Mouse (Mus musculus): ENCODE results near the gene Txn2. TPM values are rescaled to one million over a fixed set of nuclear protein-coding genes. Genes with fewer than 3 reads are reported as not detected.

Txn2 gene
- total and polyA plus RNA-seq, 3 experiments, result 538 to 1,131 (median 652) TPM

GRCm38 (mm10) chr15:77934326-77934725 lies 5.5 kb upstream of the Txn2 start:
- peak; percentile 81 for DNase-seq

DNA sequence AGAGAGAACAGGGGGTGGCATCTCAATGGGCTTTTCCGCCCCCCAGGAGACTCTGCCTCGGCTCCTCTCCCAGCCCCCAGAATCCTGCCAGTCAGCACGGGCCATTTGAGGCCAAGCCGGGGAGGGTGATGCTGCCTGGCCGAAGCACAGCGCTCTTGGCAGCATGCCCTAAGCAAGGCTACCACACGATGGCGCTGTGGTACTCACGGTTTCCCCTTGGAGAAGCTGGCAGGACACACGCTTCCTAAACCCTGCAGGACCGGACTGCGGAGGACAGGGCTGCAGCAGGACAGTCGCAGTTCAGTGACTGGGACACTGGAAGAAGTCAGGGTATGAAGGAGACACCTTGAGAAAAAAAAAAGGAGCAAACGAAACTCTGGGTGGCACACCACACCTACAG lies 5.0 kb upstream of the Txn2 start:
- DNase-seq, result peak; percentile 98

DNA sequence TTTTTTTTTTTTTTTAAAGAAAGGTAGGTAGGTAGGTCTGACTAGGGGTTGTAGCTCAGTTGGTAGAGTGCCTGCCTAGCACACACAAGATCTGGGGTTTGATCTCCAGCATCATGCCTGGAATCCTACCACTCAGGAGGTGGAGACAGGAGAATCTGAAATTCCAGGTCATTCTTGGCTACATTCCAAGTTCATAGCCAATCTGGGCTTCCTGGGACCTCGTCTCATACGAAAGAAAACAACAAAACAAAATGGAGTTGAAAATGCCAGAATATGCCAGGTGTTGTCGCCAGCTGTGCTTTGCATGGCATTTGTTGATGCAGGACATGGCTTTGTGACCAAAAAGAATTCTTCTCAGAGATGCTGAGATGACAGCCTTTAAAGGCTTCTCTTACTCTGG lies 4.4 kb upstream of the Txn2 start:
- DNase-seq, result no peak

GRCm38 (mm10) chr15:77931689-77932016 lies 2.8 kb upstream of the Txn2 start:
- no peak for DNase-seq

DNA sequence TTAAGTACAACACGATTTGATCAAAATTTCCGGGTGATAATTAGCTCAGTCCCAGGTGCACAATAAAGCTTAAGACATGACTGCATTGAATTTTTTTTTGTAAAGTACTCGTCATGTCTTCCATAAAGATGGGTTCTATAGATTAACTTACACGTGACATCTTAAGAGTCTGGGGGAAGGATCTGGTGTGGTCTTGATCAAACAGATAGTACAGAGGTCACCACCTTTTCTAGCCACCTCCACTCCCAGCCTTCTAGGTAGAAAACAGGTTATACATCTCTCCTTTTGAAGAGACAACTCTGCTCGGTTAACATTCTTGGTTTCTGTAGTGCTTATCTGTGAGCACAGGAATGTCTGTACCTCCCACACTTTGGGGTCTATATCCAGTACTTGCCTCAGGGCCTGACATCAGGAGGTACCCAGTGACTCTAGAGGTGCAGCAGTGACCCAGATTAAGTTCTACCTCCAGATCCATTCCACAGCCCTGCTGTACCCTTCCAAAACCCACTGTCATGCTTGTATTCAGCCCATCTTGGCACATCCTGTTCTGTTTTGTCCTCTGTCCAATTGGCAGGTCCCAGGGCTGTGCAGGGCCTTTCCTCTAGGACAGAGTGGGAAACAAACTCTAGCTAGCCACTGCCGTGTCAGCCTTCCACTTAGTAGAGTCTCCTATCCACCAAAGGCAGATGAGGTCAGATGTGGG lies 2.3 kb upstream of the Txn2 start:
- no peak for DNase-seq

DNA sequence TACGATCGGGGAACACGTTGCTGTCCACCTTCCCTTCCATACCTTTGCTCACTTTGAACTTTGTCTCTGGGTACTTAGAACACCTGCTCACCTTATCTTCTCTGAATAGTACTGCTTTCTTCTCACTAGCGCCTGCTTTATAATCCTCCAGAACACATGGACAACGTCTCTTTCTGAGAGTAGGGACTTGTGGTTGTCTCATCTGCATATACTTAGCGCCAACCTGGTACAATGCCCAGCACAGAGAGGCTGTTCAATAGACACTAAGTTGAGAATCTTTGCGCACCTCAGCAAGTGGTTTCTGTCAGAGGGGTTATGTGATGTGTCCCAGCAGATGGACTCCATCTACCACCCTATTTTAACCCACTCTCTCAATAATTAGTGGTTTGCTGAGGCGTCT lies 998 bp upstream of the Txn2 start:
- peak; percentile 8 for DNase-seq

DNA sequence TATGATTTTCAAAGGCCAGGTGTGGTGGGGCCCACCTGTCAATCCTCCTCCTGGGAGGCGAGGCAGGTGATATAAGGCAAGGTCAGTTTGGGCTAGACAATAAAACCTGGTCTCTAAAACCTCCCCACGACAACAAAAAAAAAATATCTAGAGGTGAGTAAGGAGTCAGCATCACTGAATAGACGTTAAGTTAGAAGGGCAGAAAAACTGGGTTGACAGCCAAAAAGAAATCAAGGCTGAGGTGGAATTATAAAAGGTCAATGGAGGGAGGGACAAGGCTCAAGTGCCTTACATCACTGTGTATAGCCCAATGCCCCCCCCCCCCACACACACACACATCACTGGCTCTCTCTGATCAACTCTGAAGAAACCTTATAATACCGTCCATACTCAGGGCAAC lies 715 bp downstream of the Txn2 start:
- peak; percentile 68 for DNase-seq

DNA sequence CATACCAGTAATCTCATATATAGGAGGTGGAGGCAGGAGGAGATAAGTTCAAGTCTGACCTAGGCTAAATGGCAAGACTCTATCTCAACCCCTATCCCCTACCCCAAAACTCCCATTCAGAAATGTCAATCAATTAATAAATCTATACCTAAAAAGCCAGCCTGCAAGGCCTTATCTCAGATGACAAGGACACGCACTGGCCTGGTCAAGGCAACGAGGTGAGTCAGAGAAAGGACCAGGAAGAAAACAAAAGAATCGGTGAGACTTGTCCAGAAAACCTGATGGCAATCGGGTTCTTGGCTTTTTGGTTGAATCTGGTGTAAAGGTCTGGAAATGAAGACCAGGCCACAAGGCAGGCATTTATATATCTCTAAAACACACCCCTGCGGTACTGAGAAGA lies 1.9 kb downstream of the Txn2 start:
- peak; percentile 71 for DNase-seq

- no peak for DNase-seq
These were observed 3.6 kb downstream of the Txn2 start for GRCm38 (mm10) chr15:77925195-77925594.

GRCm38 (mm10) chr15:77923267-77924035 lies 5.4 kb downstream of the Txn2 start:
- peak; percentile 24 for DNase-seq

- DNase-seq, result peak; percentile 67
These were observed 6.1 kb downstream of the Txn2 start for GRCm38 (mm10) chr15:77922710-77923109.

- no peak for DNase-seq
These were observed 7.2 kb downstream of the Txn2 start for GRCm38 (mm10) chr15:77921636-77922035.

DNA sequence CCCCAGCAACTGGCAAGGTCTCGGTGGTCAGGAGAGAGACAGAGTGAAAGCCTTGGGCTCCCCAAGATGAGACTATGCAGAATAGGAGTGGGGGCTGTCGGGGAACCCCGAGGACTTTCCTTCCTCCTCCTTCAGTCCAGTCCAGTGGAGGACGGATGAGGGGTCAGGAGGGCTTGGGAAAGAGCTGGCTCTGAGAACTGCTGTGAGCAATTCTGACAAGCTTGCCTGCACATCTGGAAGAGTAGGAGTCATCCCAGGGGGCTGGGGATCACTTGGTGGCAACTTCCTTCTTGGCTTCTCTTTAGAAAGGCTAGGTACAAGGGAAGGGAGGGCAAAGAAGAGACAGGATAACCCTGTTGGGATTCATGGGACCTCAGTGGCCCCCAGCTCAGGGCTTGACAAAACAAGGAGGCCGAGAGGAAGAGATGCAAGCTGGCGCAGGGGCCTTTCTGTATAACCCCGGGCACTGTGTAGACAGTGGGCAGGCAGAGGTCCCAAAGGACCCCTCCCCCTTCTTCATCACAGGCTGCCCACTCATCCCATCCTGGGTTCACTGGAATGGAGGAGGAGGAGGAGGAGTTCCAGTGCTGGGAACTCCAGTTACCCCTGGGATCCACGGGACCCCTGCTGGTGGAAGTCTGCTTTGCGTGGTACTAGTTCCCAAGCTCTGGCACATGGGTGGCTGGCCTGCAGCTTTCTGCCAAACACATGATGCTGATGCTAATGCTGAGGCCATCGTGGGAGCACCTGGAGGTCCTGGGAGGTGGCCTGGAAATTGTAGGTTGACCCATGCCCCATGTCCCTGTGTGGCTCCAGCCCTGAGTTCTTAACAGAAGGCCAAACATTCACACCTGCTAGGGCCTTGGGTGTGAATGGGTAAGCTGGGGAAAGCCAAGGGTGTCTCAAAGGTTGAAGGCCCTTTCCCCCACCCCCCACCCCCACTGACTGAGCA lies 8.0 kb downstream of the Txn2 start:
- DNase-seq, result peak; percentile 42

DNA sequence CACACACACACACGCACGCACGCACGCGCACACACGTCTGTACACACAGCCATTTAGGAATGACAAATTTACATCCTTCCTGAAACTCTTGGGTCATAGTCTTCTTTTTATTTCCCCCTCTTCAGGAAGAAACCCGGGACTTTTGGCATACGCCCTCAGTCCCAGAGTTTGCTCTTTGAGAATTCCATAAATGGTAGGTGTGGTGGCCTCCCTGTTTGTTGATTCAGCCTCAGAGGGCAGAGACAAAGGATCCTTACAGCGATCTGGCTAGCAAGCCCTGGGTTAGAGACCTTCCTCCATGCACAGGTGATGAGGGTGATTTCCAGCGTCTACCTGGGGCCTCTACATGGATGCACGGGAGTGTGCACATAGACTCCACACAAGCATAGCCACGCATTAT lies 9.4 kb downstream of the Txn2 start:
- peak; percentile 20 for DNase-seq

GRCm38 (mm10) chr15:77916851-77917544 lies 11.8 kb downstream of the Txn2 start:
- peak; percentile 92 for DNase-seq

- no peak for DNase-seq
These were observed 13.5 kb downstream of the Txn2 start for GRCm38 (mm10) chr15:77915287-77915686.

DNA sequence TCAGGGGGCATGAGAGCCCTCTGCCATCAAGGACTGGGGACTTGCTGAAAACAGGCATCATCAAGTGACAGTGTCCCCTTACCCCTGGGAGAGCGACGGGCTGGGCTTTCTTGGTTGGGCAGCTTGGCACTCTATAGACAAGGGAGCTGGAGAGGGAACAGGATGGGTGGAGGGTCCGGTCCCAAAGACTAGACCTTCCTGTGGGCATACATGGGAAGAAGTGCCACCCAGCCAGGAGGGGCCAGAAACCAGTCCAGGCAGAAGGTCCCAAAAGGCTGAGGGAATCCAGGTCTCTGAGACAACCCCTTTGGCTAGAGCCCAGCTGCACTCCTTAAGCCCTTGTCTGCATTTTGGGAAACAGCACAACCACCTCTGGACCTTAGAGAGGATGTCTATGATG lies 14.3 kb downstream of the Txn2 start:
- peak; percentile 16 for DNase-seq

DNA sequence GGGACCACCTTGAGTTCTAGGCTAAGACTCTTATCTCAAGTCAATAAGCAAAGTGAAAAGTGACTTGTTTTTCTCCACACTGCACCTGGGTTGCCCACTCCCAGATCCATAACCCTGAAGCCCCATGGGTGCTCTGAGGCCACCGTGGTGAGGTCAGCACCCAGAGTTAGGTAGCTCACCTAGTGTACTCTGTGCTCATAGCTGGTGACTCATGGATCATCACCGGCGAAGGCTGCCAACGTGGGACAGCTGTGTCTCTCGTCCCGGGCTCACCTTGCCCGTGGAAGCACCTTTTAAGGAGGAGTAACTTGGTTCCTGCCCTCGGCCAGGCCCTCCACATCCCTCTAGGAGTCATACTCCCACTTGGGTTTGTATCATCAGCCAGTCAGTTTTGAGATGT lies 15.8 kb downstream of the Txn2 start:
- DNase-seq, result peak; percentile 64

- peak; percentile 82 for DNase-seq
These were observed 16.2 kb downstream of the Txn2 start for GRCm38 (mm10) chr15:77912585-77912984.

GRCm38 (mm10) chr15:77912048-77912447 lies 16.8 kb downstream of the Txn2 start:
- peak; percentile 66 for DNase-seq

DNA sequence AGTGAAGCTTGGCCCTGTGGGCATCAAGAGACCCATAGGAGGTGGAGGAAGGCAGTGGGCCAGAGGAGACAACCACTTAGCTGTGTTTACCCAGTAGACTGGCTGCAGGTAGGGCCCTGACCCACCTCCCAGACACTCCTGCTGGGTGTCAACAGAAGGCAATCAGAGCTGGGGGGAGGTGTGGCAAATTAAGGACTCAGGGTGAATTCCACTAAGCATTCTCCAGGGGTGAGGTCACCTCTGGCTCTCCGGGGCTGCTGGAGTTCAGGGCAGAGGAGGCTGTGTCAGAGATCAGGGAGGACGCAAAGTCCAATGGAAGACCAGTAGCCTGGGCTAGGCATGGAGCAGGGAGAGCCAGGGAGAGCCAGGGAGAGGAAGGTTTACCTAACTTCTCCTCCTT lies 17.7 kb downstream of the Txn2 start:
- DNase-seq, result peak; percentile 72

Measured in adrenal gland, adult 2 months (tissue).